Mouse (Mus musculus): ENCODE measurements around the gene Klhl36. TPM values are rescaled to one million over a fixed set of nuclear protein-coding genes. Genes with fewer than 3 reads are reported as not detected.
"Not testable (repeated sequence)": the region's sequence is repeated elsewhere in the genome, so short reads cannot be mapped to it uniquely, and the experiment has no call there.

Klhl36 gene
- total RNA-seq, 2 experiments from 2014 or later = 4.0 to 4.8 TPM

- DNase-seq (ENCODE audit: low spot score in 2 of 2) = no peak
Measured at GRCm38 (mm10) chr8:119834676-119835075, 27.4 kb upstream of the Klhl36 start.

- no peak for DNase-seq (ENCODE audit: low spot score in 2 of 2)
Measured at GRCm38 (mm10) chr8:119835270-119835669, 26.8 kb upstream of the Klhl36 start.

DNA sequence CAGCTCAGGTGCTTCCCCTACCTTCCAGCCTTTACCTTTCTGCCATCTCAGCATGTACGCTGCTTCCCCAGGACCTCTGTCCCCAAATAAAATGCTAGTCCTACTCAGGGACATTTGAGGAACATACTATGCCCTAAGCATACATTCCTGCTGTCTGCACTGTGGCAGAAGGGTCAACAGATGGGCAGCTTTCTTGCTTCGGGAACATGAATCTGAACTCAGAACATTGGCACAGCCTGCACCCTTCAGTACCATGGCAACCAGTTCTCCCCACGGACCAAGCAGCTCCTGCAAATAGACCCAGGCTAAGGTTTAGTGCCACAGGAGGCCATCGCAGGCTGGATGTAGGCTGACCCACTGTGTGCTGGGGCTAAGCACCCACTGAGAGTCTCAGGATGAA is 25.2 kb upstream of the Klhl36 start:
- no peak for DNase-seq (ENCODE audit: low spot score in 2 of 2)

GRCm38 (mm10) chr8:119837553-119838071 is 24.5 kb upstream of the Klhl36 start:
- no peak for DNase-seq (ENCODE audit: low spot score in 2 of 2)

- no peak for DNase-seq (ENCODE audit: low spot score in 2 of 2)
Measured at GRCm38 (mm10) chr8:119838100-119838982, 23.7 kb upstream of the Klhl36 start.

GRCm38 (mm10) chr8:119838983-119839340 is 23.1 kb upstream of the Klhl36 start:
- DNase-seq (ENCODE audit: low spot score in 2 of 2) = no peak

DNA sequence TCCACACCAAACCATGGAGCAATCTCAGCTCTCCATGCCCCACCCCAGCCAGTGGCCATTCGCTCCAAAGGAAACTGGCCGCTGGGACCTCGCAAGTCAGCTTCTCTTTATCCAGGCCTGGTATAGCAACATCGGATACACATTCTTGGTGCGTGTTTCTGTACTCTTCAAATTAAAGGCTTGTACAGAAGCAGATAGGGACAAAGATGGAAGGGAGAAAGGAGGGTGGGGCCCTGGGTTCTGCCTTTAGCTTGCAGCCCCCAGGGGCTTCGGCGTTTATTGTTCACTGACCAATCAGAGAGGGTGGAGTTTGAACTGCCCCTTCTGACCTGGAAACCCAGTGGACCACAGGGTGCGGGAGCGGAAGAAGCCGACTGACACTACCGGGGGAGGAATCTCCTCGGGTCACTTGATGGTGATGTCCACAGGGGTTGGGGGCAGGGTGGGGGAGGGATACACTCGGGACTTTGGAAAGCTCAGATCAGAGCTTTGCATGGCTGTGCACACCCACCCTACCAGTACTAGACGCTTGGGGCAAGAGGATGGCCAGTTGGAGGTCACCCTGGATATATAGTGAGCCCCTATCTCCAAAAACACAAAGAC is 22.5 kb upstream of the Klhl36 start:
- no peak for DNase-seq (ENCODE audit: low spot score in 2 of 2)

DNA sequence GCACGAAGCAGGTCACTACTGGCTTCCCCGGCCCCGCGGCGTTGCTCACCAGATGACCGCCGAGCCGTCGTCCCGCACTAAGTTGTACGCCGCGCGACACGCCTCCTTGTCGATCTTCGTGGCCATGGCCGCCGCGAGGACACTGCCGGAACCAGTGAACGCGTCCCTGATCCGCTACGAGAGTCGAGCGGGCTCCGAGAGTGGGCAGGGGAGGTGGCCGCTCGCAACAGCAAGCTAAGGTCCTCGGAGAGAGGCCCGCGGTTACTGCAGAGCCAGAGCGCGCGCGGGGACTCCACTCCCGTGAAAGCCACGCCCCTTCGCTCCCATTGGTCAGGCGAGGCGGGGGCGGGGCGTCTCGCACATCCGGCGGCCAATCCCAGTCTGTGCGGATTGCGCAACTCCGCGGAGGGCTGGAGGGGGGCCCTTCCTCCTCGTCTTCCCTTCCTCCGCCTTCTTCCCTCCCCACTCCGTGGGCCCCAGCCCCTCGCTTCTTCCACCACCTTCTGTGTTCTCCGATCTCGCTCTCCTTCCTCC is 21.7 kb upstream of the Klhl36 start, which contains the start of gene Cotl1:
Cotl1 (minus strand) TSS at position 270 of the 534 bp plus-strand sequence.
- peak; percentile 97 for DNase-seq (ENCODE audit: low spot score in 2 of 2)

GRCm38 (mm10) chr8:119840905-119841411 is 21.1 kb upstream of the Klhl36 start:
- DNase-seq (ENCODE audit: low spot score in 2 of 2) = no peak

DNA sequence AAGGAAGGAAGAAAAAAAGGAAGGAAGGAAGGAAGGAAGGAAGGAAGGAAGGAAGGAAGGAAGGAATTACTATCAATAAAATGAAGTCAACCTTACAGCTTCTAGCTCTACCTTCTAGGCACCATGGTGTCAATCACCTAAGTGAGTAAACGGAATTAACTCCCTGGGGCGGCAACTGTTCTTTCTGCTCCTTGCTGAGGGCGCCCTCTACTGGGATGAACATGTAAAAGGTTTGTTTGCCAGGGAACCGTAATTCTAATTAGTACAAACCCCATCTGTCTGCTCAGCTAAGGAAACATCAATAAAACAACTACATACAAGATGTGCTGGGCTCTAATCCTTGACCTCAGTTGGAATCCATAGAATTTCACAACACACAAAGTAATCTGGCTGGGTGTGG is 18.6 kb upstream of the Klhl36 start:
- DNase-seq (ENCODE audit: low spot score in 2 of 2) = peak; percentile 60 to 71

GRCm38 (mm10) chr8:119844577-119844976 is 17.5 kb upstream of the Klhl36 start:
- no peak for DNase-seq (ENCODE audit: low spot score in 2 of 2)

DNA sequence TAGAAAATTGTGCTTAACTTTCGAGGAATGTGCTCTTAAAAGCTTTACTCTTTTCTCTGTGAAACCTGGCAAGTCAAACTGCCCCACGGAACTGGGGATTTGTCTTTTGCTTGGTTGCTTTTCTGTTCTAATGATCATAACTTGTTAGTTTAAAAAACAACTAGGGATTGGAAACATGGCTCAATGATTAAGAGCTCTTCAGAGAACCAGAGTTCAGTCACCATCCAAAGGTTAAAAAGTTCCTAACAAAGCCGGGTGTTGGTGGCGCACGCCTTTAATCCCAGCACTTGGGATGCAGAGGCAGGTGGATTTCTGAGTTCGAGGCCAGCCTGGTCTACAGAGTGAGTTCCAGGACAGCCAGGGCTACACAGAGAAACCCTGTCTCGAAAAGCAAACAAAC is 16.3 kb upstream of the Klhl36 start:
- not testable (repeated sequence) for DNase-seq (ENCODE audit: low spot score in 2 of 2)

DNA sequence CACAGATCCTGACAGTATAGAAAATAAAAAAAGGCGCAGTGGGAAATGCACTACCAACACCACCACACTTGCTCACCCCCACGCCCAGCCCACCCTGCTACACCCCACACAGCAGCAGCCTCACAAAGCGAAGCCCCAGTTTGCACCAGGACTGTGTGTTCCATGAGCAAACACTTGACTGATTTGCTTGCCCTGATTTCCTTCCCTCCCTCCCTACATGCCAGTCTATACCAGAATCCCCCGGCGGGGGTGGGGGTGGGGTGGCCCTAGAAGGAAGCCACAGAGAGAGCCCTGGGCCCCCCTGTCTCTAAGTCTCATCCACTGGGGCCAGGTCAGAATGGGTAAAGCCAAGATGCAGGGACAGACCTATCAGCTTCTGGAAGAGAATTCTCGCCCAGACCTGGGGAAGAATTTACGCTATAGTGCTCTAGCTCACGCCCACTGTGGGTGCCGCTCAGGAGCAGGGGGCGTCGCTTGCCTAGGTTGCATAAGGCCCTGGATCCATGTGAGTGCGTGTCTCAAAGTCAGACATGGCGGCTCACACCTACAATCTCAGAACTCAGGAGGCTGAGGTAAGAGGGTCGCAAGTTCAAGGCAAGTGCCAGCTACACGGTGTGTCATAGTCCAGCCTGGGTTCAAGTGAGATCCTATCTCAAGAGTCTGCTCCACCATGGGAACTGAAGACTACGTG is 14.7 kb upstream of the Klhl36 start:
- DNase-seq (ENCODE audit: low spot score in 2 of 2) = no peak

DNA sequence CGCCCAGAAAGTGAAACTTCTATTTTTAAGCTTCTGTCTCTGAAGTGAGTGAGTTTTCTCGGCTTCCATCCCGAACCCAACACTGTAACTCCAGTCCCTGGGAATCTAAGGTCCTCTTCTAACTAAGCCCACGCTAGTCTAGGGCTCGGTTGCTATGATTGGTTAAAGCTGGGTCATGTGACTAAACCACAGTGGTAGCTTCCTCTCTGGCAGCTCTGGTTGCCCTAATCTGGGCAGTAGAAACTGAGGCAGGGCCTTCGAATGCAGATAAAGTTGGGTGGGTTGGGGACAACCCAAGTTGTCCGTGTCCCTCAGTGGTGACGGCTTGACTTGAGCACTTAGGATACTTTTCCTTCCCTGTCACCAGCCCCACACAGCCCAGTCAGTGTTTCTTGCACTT is 8.5 kb upstream of the Klhl36 start:
- DNase-seq (ENCODE audit: low spot score in 2 of 2) = no peak

GRCm38 (mm10) chr8:119854035-119854434 is 8.0 kb upstream of the Klhl36 start:
- no peak for DNase-seq (ENCODE audit: low spot score in 2 of 2)

GRCm38 (mm10) chr8:119855656-119856055 is 6.4 kb upstream of the Klhl36 start:
- DNase-seq (ENCODE audit: low spot score in 2 of 2) = no peak

DNA sequence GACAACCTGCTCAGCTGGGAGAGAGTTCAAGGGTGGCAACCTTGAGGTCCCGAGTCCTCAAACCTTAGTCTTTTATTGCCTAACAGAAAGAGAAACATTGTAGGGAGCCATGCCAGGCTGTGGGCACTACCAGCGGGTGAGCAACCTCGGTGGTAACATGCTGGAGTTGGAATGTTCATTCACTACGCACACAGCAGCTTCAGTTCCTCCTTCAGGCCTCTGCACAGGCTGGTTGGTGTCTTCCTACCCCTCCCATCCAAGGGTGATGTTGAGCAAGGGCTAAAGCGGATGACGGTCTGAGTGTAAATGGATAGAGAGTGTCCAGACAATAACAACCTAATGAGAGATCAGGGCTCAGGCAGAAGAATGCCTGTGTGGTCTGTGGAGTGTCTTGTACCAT is 4.3 kb upstream of the Klhl36 start:
- no peak for DNase-seq (ENCODE audit: low spot score in 2 of 2)

DNA sequence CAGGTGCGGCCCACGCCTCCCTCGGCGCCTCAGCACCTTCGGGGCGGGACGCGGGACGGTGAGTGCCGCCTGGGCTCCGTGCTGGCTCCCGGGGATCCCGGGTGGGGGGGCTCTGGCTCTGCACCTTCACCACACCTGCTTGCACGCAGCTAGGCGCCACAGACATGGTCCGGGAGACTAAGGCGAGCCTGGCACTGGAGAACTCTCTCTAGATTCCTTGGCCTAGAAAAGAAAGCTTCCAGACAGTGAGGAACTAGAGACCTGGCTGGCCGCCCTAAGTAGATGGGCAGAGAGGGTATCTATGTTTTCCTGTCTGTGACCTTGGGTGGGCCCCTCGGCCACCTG is 296 bp downstream of the Klhl36 start:
- DNase-seq (ENCODE audit: low spot score in 2 of 2) = no peak

DNA sequence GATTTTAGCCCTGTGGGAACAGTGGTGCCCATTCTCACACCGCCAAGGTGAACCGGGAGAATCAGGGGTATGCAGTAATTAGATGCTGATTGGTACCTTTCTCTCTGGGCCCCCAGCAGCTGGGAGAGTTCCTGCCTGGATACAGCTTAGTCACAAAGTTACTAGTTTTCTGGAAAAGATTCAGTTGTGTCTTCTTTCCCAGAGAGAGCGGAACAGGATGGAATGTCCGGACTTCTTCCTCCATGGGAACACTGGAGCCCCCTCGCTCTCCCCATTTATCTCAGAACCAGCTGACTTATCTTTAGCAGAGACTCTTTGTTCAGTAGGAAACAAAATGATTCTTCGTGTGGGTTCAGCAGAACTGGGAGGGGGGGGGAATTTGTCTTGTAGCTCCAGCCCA is 683 bp downstream of the Klhl36 start:
- no peak for DNase-seq (ENCODE audit: low spot score in 2 of 2)

GRCm38 (mm10) chr8:119869616-119870015 is 7.5 kb downstream of the Klhl36 start:
- DNase-seq (ENCODE audit: low spot score in 2 of 2) = no peak

DNA sequence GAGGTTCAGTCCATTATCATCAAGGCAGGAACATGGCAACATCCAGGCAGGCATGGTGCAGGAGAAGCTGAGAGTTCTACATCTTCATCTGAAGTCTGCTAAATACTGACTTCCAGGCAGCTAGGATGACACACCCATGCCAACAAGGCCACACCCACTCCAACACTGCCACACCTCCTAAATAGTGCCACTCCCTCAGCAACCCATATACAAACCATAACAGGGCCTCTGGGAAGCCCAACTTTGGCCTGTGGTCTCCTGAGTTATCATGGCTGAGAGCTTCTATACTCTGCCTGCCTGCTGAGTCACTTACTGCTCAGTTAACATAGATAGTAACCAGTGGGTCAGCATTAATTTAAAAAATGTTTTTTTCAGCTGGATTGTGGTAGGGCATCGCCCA is 11.1 kb downstream of the Klhl36 start:
- DNase-seq (ENCODE audit: low spot score in 2 of 2) = no peak

Measured in gastrocnemius, postnatal 4 days (tissue).